Mouse (Mus musculus): ENCODE results near the gene Optc.
A peak's percentile ranks its signal among the peaks of the same experiment; 100 is the strongest.

Optc gene

DNA sequence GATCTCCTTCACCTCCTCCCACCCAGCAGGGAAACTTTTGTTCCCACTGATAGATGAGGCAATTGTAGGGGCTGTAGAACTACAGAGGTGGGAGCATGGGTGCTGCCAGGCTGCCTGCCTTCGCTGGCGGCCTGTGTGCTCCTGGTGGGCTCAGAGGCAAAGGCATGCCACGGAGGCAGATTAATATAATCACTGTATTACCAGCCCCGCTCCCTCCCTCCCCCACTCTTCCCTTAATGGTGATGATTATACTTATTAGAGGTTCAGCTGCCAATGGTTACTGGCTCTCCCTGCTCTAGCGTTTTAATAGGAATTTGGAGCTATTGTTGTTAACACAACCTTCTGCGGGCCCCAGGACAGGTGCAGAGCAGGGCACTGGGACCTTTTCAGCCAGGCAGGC, 26.0 kb downstream of the Optc start:
- no peak for DNase-seq

DNA sequence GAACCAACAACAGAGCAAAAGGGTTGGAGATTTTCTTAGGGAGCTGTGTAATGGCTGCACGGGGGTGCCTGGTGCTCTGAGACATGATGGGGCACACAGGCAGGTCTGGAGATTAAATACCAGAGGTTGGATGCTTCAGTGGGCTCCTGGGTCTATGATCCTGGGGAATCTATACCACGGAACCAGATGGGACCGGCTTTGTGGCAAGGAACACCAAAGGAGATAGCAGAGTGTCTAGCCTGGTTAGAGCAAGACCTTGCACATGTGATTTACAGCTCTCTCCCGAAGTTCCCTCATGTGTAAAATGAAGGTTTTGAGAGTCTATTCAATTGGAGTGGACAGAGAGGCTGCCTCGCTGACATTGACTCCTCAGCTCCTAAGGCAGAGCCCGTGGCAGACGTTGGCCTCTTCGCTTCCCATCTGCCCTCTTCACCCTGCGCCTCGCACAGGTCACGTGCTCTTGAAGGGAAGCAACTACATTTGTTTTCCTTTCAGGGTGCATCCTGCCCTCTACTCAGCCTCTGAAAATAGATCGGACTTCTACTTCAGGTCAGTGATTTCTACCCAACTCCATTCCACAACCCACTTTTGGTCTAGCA, 28.9 kb downstream of the Optc start:
- DNase-seq = peak; percentile 44 to 77

- peak; percentile 66 to 90 for DNase-seq
Measured at GRCm38 (mm10) chr1:133876936-133877335, 30.9 kb downstream of the Optc start.

GRCm38 (mm10) chr1:133873086-133873813, 34.5 kb downstream of the Optc start:
- no peak for DNase-seq

- peak in 1 of 2 experiments; percentile 40 for DNase-seq
Measured at GRCm38 (mm10) chr1:133871241-133871640, 36.6 kb downstream of the Optc start.

DNA sequence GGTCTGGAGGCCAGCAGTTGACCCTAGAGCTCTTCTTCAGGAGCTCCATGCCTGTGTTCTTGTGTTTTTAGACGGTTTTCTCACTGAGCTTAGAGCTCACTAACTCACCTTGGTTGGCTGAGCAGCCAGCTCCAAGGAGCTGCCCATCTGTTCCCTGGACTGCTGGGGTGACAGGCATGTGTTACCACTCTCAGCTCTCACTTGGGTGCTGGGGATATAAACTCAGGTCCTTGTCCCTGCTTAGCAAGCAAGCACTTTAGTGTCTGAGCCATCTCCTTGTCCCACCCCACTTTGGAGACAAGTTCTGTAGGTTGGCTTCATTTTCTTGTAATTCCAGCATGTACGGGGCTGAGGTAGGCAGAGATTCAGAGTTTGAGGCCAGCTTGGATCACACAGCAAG, 38.6 kb downstream of the Optc start:
- DNase-seq = no peak

DNA sequence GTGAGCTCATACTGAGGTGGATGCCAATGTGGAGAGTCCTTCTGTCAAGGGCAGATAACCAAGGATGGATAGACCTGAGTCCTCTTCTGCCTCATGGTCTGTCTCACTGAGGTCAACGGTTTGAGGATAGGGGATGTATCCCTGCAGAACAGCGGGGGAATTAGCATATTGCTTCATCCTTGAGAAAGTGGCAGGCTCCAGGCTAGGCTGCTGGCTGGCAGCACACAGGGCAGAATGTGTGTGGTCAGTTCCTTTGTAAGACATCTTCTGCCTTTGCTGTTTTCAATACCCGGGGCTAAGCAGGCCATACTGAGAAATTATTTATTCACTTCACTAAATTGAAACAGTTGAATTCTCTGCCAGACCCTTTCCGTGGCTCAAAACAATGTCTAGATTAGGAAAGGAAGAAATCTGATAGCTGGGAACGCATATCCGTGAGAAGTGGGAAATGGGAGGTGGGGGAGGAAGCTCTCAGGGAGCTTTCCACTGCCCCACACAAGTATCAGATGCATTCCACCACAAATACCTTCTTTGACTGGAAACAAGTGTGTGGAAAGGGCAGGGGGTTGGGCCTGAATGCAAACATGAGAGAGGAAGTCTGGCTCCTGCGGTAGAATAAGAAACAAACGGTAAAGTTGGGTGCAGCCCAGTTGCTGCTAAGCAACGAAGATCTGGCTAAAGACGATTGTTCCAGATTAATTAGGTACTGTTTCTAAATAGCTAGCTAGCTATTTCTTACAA, 44.4 kb downstream of the Optc start:
- DNase-seq = no peak

DNA sequence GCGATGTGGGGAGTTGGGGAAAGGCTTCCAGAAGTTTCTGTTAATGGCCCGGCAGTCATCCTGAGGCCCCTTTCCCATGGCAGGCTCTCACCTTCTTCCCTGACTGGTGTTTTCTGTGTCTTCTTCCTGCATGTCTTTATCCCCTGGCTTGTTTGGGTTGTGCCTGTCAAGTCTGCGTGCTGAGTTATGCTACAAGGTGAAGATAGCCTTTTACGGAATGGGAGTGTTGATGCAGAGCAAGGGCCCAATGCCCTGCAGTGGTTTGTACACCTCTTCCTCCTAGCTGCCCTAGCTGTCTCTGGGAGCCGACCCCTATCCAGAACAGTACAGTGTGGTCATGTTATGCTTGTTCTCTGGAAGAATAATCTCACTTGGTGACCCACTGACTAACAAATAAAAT, 46.8 kb downstream of the Optc start:
- no peak for DNase-seq

DNA sequence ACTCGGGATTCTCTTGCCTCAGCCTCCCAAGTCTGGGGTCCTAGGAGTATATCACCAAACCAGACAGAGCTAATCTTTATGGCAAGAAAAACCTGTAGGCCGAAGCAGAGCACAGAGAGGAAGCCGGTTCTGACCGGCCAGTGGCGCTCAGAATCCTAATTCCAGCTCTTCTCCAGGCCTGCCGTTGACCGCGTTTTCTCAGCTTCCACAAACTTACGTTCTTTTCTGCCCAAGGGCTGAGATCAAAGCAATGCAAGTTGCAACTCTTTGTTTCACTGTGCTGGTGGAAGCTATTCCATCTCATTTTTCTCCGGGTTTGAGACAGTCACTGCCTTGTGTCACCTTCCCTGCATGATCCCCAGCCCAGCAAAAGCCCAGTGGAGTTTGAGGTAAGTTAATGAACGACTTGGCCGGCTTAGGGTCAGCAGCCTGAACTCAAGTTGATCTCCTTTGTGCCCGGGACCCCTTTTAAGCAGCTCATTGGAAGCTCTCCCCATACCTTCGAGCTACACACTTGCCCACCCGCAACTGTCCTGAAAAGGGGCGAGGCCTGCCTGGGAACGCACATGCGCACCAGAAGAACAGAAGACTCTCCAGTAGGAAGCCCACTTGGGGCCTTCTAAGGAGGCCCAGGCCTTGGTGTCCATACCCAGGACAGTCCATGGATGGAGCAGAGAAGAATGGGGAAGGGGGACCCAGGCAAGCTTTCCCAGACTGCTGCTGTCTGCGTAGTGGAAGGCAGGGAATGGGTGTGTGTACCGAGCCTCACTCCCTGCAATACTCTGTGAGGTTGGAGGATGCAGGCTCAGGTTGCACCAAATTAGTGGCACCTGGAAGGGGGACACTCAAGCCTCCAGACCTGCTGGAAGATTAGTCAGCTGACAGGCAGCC, 47.7 kb downstream of the Optc start:
- DNase-seq = peak; percentile 46 to 63

GRCm38 (mm10) chr1:133859257-133859656, 48.5 kb downstream of the Optc start:
- DNase-seq = no peak

GRCm38 (mm10) chr1:133857781-133858180, 50.0 kb downstream of the Optc start:
- DNase-seq = no peak

GRCm38 (mm10) chr1:133857171-133857570, 50.6 kb downstream of the Optc start:
- peak; percentile 69 to 80 for DNase-seq

GRCm38 (mm10) chr1:133856655-133857054, 51.1 kb downstream of the Optc start:
- peak; percentile 47 to 84 for DNase-seq

GRCm38 (mm10) chr1:133856133-133856541, 51.7 kb downstream of the Optc start:
- DNase-seq = no peak

DNA sequence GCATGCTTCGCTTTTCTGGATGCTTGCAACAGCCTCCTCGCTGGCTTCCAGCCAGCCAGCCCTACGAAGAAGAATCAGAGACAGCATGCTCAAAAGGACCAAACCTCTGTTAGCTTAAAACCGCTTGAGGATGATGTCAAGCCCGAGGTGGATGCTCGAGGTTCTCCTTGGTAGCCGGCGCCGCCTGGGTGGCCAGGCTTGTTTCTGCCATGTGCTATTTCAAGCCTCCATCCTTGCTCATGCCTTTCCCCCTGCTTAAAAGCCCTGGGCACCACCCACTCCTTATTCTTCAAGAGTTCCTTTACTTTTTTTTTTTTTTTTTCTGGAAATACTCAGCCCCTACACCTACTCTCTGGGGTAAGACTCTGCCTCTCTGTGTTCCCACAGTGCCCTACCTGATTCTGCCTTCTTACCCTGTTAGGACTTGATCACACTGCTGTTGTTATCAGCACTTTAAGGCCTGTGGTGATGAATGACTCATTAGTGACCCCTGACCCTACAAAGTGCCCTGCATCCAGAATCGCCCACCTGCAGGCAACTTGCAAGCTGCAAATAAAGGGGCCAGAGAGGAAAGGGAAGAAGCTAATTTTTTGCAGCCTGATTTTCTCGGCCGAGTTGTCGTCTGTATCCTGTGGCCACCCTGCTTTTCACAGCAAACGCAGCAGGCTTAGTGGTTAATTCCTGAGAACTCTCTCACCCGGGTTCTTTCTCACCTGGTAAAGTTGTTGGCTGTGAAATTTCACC, 52.4 kb downstream of the Optc start:
- DNase-seq = peak; percentile 44 to 50

DNA sequence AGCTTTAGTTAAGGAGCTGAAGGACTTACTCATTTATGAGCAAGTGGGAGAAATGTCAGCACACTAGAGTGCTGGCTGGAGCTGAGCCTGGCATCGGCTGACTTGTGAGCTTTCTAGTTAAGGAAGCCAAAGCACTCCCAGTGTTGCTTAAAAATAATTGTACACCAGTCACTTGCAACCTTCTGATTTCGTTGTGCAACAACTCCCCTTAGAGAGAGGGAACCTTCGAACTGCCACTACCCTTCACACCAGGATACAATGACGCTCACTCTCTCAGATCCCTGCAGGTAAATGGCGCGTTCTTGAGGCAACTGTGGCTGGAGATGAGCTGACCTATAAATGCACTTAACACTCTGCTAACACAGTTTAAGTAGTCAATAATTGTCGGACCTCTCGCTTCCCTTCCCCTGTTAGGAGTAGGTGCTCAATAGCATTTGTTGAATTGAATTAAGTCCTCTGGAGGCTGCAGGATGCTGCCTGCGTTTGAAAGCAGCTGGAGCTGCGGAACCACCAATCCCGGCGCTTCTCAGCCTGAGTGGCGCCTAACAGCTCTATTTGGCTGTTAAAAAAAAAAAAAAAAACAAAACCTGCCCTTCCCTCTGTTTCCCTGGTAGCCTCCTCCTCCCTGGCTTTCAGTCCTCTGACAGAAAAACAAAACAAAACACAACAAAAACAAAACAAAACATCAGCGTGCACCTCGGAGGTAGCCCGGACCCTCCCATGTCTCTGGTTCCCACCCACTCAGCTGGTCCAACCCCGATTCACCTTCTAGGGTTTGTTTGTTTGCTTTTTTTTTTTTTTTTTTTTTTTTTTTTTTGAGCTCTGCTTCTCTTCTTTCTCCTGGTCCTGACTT, 53.2 kb downstream of the Optc start:
- peak; percentile 27 to 52 for DNase-seq
